Mouse (Mus musculus) frontal cortex, postnatal 36 days (tissue): ENCODE measurements at regions not wholly inside any gene's neighbourhood (a gene's known extent, or its start where the extent isn't known, plus 50 kb on each side); places are given as distances from the start of the nearest gene placed in this dataset.
A peak's percentile ranks its signal among the peaks of the same experiment; 100 is the strongest.

ENCODE experiments used
- DNase-seq, 2 experiments: peaks; one replicate each; pipeline ENCODE4 v3.0.0; 2022; ENCODE audit warnings: low spot score in 2 of 2

GRCm38 (mm10) chr1:166735545-166735944 lies 53.9 kb upstream of the Fmo9 start:
- no peak for DNase-seq

GRCm38 (mm10) chr1:166738029-166738428 lies 56.4 kb upstream of the Fmo9 start:
- DNase-seq, result peak in 1 of 2 experiments; percentile 13

- DNase-seq, result peak in 1 of 2 experiments; percentile 49
These were observed 68.6 kb upstream of the Fmo9 start for GRCm38 (mm10) chr1:166750236-166750635.

GRCm38 (mm10) chr1:166750777-166751176 lies 69.1 kb upstream of the Fmo9 start:
- DNase-seq, result no peak

- DNase-seq, result no peak
These were observed 69.8 kb upstream of the Fmo9 start for GRCm38 (mm10) chr1:166751436-166751835.

- peak in 1 of 2 experiments; percentile 48 for DNase-seq
These were observed 71.5 kb upstream of the Fmo9 start for GRCm38 (mm10) chr1:166752990-166753709.

- no peak for DNase-seq
These were observed 77.3 kb upstream of the Fmo9 start for GRCm38 (mm10) chr1:166758987-166759386.

GRCm38 (mm10) chr1:166773114-166773513 lies 91.5 kb upstream of the Fmo9 start:
- no peak for DNase-seq

GRCm38 (mm10) chr1:166782106-166782505 lies 100.5 kb upstream of the Fmo9 start:
- peak; percentile 38 to 64 for DNase-seq

GRCm38 (mm10) chr1:166787945-166788344 lies 106.3 kb upstream of the Fmo9 start:
- DNase-seq, result no peak

- no peak for DNase-seq
These were observed 107.3 kb upstream of the Fmo9 start for GRCm38 (mm10) chr1:166788824-166789399.

- peak; percentile 22 to 39 for DNase-seq
These were observed 111.5 kb upstream of the Fmo9 start for GRCm38 (mm10) chr1:166793052-166793716.

- DNase-seq, result peak in 1 of 2 experiments; percentile 10
These were observed 112.1 kb upstream of the Fmo9 start for GRCm38 (mm10) chr1:166793717-166794081.

GRCm38 (mm10) chr1:166794622-166795244 lies 113.1 kb upstream of the Fmo9 start:
- peak in 1 of 2 experiments; percentile 28 for DNase-seq

- DNase-seq, result no peak
These were observed 114.0 kb upstream of the Fmo9 start for GRCm38 (mm10) chr1:166795613-166796012.

- peak; percentile 42 to 73 for DNase-seq
These were observed 114.8 kb upstream of the Fmo9 start for GRCm38 (mm10) chr1:166796362-166796925.

GRCm38 (mm10) chr1:166796931-166797330 lies 115.3 kb upstream of the Fmo9 start:
- peak; percentile 31 to 41 for DNase-seq

- DNase-seq, result no peak
These were observed 119.4 kb upstream of the Fmo9 start for GRCm38 (mm10) chr1:166800953-166801603.

- no peak for DNase-seq
These were observed 120.3 kb upstream of the Fmo9 start for GRCm38 (mm10) chr1:166801929-166802328.

GRCm38 (mm10) chr1:166803928-166804327 lies 122.3 kb upstream of the Fmo9 start:
- no peak for DNase-seq

GRCm38 (mm10) chr1:166804333-166804732 lies 122.7 kb upstream of the Fmo9 start:
- no peak for DNase-seq
